Mouse (Mus musculus) subcutaneous adipose tissue, adult 2 months (tissue): ENCODE results near the gene Treml4. TPM values are rescaled to one million over a fixed set of nuclear protein-coding genes. Genes with fewer than 3 reads are reported as not detected.

Experiments used
- polyA plus RNA-seq: library from polyadenylated mRNA; depleted of rRNA; stranded (reverse); fragments of >200 nt; gene quantifications from 2 replicates; pipeline ENCODE4 v1.2.3, GENCODE M21; 2012; ENCODE audit warnings: low replicate concordance; rRNA removed

The Treml4 gene
- polyA plus RNA-seq = 0.95 and 1.7 TPM in 2 replicates

DNA sequence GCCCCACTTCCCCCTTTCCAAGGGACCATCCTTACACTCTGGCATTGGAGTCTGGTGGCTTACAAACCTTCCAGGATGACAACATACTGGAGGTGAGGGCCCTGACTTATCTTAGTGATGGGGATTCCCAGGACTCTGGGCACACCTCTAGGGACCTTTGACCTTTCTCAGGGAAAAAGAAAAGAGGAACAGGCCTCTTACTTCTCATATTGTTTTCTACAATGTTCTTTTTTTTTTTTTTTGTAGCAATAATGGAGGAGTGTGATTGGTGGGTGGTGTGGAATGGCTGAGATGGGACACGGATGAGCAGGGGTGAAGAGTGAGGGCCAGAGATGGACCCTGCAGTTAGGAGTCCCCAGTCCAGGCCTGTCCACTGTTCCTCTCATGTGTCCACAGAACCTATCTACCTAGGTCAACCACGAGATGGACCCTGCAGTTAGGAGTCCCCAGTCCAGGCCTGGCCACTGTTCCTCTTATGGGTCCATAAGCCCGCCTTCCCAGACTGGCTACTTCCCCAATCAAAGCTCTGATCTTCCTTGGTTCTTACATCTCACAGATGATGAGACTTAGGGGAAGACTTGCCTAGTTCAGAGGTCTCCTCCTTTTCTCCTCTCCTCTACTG, at the start of gene Treml4:
TSS of gene Treml4 (plus strand) at position 555 of the 622 bp plus-strand sequence.

DNA sequence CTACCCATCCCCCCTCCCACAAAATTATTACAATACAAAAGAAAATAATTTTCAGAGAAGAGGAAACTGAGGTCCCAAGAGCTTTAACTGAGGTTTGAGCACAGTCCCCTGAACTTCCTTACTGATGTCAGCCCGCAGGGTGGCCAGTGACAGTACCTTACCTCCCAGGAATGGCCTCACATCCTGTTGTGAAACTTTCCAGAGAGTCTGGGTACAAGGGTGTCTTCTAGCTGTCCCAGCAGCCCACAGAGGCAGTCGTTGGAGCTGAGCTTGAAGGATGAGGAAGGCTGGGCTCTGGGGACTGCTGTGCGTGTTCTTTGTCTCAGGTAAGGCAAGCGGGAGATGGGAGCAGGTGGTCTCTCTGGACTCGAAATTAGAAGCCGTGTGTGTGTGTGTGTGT, 31.6 kb upstream of the Treml4 start, which contains the start of gene Trem1:
TSS of gene Trem1 (plus strand) at position 251 of the 400 bp plus-strand sequence.

DNA sequence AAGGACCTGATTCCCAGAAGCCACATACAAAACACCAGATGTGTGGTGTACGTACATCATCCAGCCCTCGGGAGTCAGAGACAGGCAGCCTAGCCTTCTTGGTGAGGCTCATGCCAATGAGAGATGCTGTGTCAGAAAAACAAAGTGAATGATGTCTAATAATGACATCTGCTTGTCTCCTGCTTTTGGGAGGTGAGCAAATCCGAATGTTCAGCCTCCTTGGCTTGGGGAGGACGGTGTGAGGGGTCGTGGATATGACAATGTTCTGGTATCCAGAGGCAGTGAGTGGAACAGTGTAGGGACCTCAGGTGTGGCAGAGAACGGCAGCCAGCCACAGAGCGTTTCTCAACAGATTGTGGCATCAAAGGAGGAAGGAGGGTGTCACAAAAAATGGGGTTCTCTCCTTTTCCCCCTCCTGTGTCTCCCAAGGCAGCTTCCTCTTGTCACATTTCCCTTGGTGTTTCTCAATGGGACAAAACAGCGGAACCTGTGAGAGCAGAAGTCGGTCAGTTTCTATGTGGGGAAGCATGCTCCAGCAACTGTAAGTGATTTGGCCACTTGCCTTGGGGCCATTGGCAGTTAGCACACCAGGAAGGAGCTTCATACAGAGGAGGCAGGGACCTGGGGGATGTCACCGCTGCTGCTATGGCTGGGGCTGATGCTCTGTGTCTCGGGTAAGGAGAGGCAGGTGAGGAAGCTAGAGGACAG, 16.7 kb upstream of the Treml4 start, which contains the start of gene Trem3:
TSS of gene Trem3 (plus strand) at position 557 of the 708 bp plus-strand sequence.

DNA sequence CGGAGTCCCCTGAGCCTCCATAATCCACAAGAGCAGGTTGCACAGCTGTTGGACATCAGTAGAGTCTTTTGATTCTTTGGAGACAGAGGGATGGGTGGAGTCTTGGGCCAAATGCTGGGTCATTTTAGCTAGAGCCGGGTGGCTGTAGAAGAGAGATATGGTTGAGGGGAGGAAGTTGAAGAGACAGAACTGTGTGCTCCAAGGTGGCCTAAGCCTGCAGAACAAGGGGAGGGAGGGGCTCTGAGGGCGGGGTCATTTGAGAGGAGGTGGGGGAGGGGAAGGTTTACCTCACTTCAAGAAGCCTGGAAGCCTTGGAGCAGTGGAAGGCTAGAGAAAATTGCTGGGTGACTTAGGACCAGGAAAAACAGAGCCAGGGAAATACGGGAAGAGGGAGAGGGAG, 35.1 kb downstream of the Treml4 start, which contains the start of gene Treml2:
TSS of gene Treml2 (plus strand) at position 296 of the 400 bp plus-strand sequence.

DNA sequence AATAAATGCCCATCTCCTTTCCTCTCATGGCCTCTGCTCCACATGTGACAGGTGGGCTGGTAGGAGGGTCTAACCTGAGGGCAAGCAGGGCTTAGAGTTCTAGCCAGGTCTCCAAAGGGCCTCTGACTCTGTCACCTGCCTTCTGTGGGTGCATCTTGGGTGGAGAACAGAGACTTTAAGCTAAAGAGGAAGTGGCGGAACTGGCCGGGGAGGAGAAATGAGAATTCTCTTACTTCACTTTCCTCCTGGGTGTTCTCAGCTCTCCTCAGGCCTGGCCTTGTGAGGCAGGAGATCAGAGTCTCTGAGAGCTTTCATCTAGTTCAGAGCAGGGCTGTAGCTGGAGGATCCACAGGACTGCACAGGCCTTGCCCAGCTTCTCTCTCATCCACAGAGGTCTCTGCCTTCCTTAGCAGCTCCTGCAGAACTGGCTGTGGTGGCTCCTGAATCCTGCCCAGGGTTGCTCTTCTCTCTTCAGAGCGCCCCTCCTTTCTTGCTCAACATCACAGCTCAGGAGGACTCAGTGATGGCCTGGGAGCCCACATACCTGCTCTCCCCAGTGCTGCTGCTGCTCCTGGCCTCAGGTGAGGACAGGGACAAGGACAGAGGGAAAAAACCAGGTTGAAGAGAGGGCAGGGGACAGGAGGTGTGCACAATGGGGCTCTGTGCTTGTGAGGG, 51.9 kb downstream of the Treml4 start, which contains the start of gene B430306N03Rik:
TSS of gene B430306N03Rik (plus strand) at position 237 of the 675 bp plus-strand sequence.

Other genes with a start within 250 kb of the Treml4 start
- gene 1700122O11Rik, start 226.0 kb upstream of the Treml4 start, polyA plus RNA-seq = not detected in 2 replicates
- not detected in 2 replicates for gene 1700067P10Rik, start 175.0 kb upstream of the Treml4 start, polyA plus RNA-seq
- 0.11 and 0.50 TPM in 2 replicates for gene 9830107B12Rik, start 118.0 kb upstream of the Treml4 start, polyA plus RNA-seq
- gene A530064D06Rik, start 97.0 kb upstream of the Treml4 start, polyA plus RNA-seq = 0.75 and 1.6 TPM in 2 replicates
- gene Trem1, start 31.5 kb upstream of the Treml4 start, polyA plus RNA-seq = 0.09 TPM in 2 replicates
- 0.16 and 0.21 TPM in 2 replicates for gene Trem3, start 16.5 kb upstream of the Treml4 start, polyA plus RNA-seq
- gene Treml2, start 35.2 kb downstream of the Treml4 start, polyA plus RNA-seq = 0.53 and 2.3 TPM in 2 replicates
- gene B430306N03Rik, start 51.8 kb downstream of the Treml4 start, polyA plus RNA-seq = 0.70 and 2.8 TPM in 2 replicates
- gene Trem2, start 82.1 kb downstream of the Treml4 start, polyA plus RNA-seq = 35.0 and 94.7 TPM in 2 replicates
- 0.19 and 3.2 TPM in 2 replicates for gene Treml1, start 95.6 kb downstream of the Treml4 start, polyA plus RNA-seq
- gene Nfya, start 145.6 kb downstream of the Treml4 start, polyA plus RNA-seq = 56.0 and 113 TPM in 2 replicates
- gene Oard1, start 145.7 kb downstream of the Treml4 start, polyA plus RNA-seq = 8.4 and 9.1 TPM in 2 replicates
- gene Apobec2, start 168.6 kb downstream of the Treml4 start, polyA plus RNA-seq = not detected in 2 replicates
- gene Tspo2, start 187.2 kb downstream of the Treml4 start, polyA plus RNA-seq = 0.41 TPM in 1 of 2 replicates, not detected in the other
- gene Unc5cl, start 190.6 kb downstream of the Treml4 start, polyA plus RNA-seq = 0.11 and 2.5 TPM in 2 replicates